In genomic region chr7:29341722-29342121, GRCm38 (mm10) we compare ENCODE assay signal across 10 mouse cellular contexts. TPM values are rescaled to one million over a fixed set of nuclear protein-coding genes. Genes with fewer than 3 reads are reported as not detected.
A peak's percentile ranks its signal among the peaks of the same experiment; 100 is the strongest.
DNase-seq lines count a peak whose midpoint lies in the region; ATAC-seq and TF ChIP-seq lines count a peak whose summit lies in the region.
"Had no signal": no experiment of that assay in that cellular context is flagged by ENCODE, and none has a peak within 500 bp of the region (broad histone marks: within the 10 kb centered on the region; RNA-seq: fewer than 3 reads in every experiment).

No protein-coding gene starts in this region.

- no peak overlapping the region for H3K4me3 ChIP-seq in cerebellum, adult 2 months (replicated peaks; ENCODE audit: insufficient read depth, low read depth, low read length)
- H3K4me3 ChIP-seq in midbrain, embryonic 12.5 days, result no peak overlapping the region
- H3K4me3 ChIP-seq in midbrain, embryonic 14.5 days (replicated peaks; ENCODE audit: low read depth, low read length), result no peak overlapping the region
- H3K4me3 ChIP-seq in liver, embryonic 13.5 days (replicated peaks), result no peak overlapping the region
- no peak overlapping the region for H3K4me3 ChIP-seq in kidney, embryonic 14.5 days (ENCODE audit: low read length)

- peak; percentile 48 to 59 for DNase-seq in cerebellum, postnatal 10 days
- no peak for DNase-seq in cerebellum, adult 2 months
- DNase-seq in midbrain, embryonic 14.5 days, result no peak
- peak; percentile 14 for DNase-seq in fat pad, adult 2 months (ENCODE audit: extremely low read depth, low read depth, low spot score)
- DNase-seq in liver, embryonic 13.5 days, result no peak
- no peak for DNase-seq in embryo, embryonic 10.5 days (ENCODE audit: low spot score)
- DNase-seq: lung, postnatal 14 days had no signal

- no peaks in the 10 kb centered on the region for H3K27me3 ChIP-seq in cerebellum, adult 2 months (ENCODE audit: control insufficient read depth, insufficient read depth, low read length)
- no peaks in the 10 kb centered on the region for H3K27me3 ChIP-seq in midbrain, embryonic 12.5 days
- H3K27me3 ChIP-seq in midbrain, embryonic 14.5 days (ENCODE audit: control insufficient read depth, insufficient read depth, low read length), result no peaks in the 10 kb centered on the region
- H3K27me3 ChIP-seq in liver, embryonic 13.5 days, result no peaks in the 10 kb centered on the region
- peaks cover 14% of the 10 kb centered on the region; the same call in 1 of the 2 replicates for H3K27me3 ChIP-seq in kidney, embryonic 14.5 days (ENCODE audit: control insufficient read depth, insufficient read depth, low read length)
- H3K27me3 ChIP-seq: Patski had no signal

- no peak for TF ChIP-seq POLR2A in cerebellum, adult 2 months (IDR thresholded peaks at IDR 0.05; ENCODE audit: borderline replicate concordance, insufficient read depth, low read length)

- no peaks in the 10 kb centered on the region; the same call in 1 of the 2 replicates for H3K36me3 ChIP-seq in midbrain, embryonic 12.5 days
- peaks cover 9% of the 10 kb centered on the region; the same call in 1 of the 2 replicates for H3K36me3 ChIP-seq in midbrain, embryonic 14.5 days (ENCODE audit: control insufficient read depth, insufficient read depth, low read length)
- no peaks in the 10 kb centered on the region for H3K36me3 ChIP-seq in liver, embryonic 13.5 days
- no peaks in the 10 kb centered on the region; the same call in 1 of the 2 replicates for H3K36me3 ChIP-seq in kidney, embryonic 14.5 days (ENCODE audit: control insufficient read depth, insufficient read depth, low read length)

- H3K4me2 ChIP-seq in midbrain, embryonic 12.5 days (replicated peaks), result no peak overlapping the region
- no peak overlapping the region for H3K4me2 ChIP-seq in midbrain, embryonic 14.5 days (ENCODE audit: low read length)
- H3K4me2 ChIP-seq in liver, embryonic 13.5 days, result peak overlapping the region; percentile 25
- H3K4me2 ChIP-seq in kidney, embryonic 14.5 days (replicated peaks; ENCODE audit: low read depth, low read length), result no peak overlapping the region

- peaks cover 30% of the 10 kb centered on the region for H3K4me1 ChIP-seq in cerebellum, adult 2 months (ENCODE audit: control insufficient read depth, insufficient read depth, low read length)
- peaks cover 23% of the 10 kb centered on the region for H3K4me1 ChIP-seq in midbrain, embryonic 12.5 days
- 0 out of 2 replicates have a peak, but pooled peaks cover 3% of the 10 kb centered on the region for H3K4me1 ChIP-seq in midbrain, embryonic 14.5 days (ENCODE audit: control insufficient read depth, insufficient read depth, low read length)
- H3K4me1 ChIP-seq in liver, embryonic 13.5 days (replicated peaks), result peaks cover 72% of the 10 kb centered on the region
- H3K4me1 ChIP-seq in kidney, embryonic 14.5 days (ENCODE audit: control insufficient read depth, insufficient read depth, low read length), result 0 out of 2 replicates have a peak, but pooled peaks cover 3% of the 10 kb centered on the region

- WGBS in cerebellum, adult 2 months, result 34% methylated on average over 12 of the region's 12 CpGs
- WGBS in midbrain, embryonic 12.5 days, result 79% methylated on average over 12 of the region's 12 CpGs
- 58% methylated on average over 12 of the region's 12 CpGs for WGBS in midbrain, embryonic 14.5 days
- 64% methylated on average over 12 of the region's 12 CpGs for WGBS in liver, embryonic 13.5 days (ENCODE audit: insufficient replicate concordance)
- WGBS in kidney, embryonic 14.5 days, result 74% methylated on average over 12 of the region's 12 CpGs

- no peak overlapping the region for H3K27ac ChIP-seq in cerebellum, adult 2 months (ENCODE audit: insufficient read depth, low read length)
- H3K27ac ChIP-seq in midbrain, embryonic 12.5 days (replicated peaks), result peak overlapping the region; percentile 60; the same call in 1 of the 2 replicates
- no peak overlapping the region for H3K27ac ChIP-seq in midbrain, embryonic 14.5 days (replicated peaks; ENCODE audit: low read depth, low read length)
- H3K27ac ChIP-seq in liver, embryonic 13.5 days, result peak overlapping the region; percentile 91
- H3K27ac ChIP-seq in kidney, embryonic 14.5 days (ENCODE audit: low read depth, low read length), result no peak overlapping the region

- ATAC-seq in midbrain, embryonic 12.5 days (ENCODE audit: low FRiP score, low read depth), result no peak
- no peak for ATAC-seq in midbrain, embryonic 14.5 days (ENCODE audit: low FRiP score, low TSS enrichment)
- no peak for ATAC-seq in liver, embryonic 13.5 days (ENCODE audit: low read depth)
- ATAC-seq in kidney, embryonic 14.5 days (ENCODE audit: low FRiP score, low TSS enrichment), result no peak
- ATAC-seq: Patski had no signal

- H3K9me3 ChIP-seq in midbrain, embryonic 12.5 days, result no peaks in the 10 kb centered on the region
- no peaks in the 10 kb centered on the region for H3K9me3 ChIP-seq in midbrain, embryonic 14.5 days (ENCODE audit: control insufficient read depth, low read length)
- H3K9me3 ChIP-seq in liver, embryonic 13.5 days (replicated peaks), result no peaks in the 10 kb centered on the region
- H3K9me3 ChIP-seq in kidney, embryonic 14.5 days (ENCODE audit: control insufficient read depth, low read length), result no peaks in the 10 kb centered on the region

- no peak for TF ChIP-seq CTCF in cerebellum, adult 2 months (IDR thresholded peaks at IDR 0.05; ENCODE audit: borderline replicate concordance, insufficient read depth, low read depth, low read length)

- no peak overlapping the region for H3K9ac ChIP-seq in midbrain, embryonic 12.5 days (replicated peaks)
- no peak overlapping the region for H3K9ac ChIP-seq in midbrain, embryonic 14.5 days (replicated peaks; ENCODE audit: low read length)
- peak overlapping the region; percentile 7; the same call in 1 of the 2 replicates for H3K9ac ChIP-seq in liver, embryonic 13.5 days
- H3K9ac ChIP-seq in kidney, embryonic 14.5 days (ENCODE audit: low read depth, low read length), result no peak overlapping the region

RNA-seq across cellular contexts. Expression of gene Dpf1, which starts 38.0 kb away (rescaled TPM):
- polyA plus RNA-seq in cerebellum, adult 2 months (2012; rRNA removed), result 28.3 and 29.8 TPM in 2 replicates
- polyA plus RNA-seq in midbrain, embryonic 12.5 days (2016; fragmentation: Nextera tagmentation; extraction: Ambion mirVana), result 115 and 119 TPM in 2 replicates
- polyA plus RNA-seq in midbrain, embryonic 14.5 days (2014; fragmentation: Nextera tagmentation; extraction: Ambion mirVana), result 203 and 214 TPM in 2 replicates
- polyA plus RNA-seq in liver, embryonic 13.5 days (2015; fragmentation: Nextera tagmentation; extraction: Ambion mirVana), result 1.7 and 2.3 TPM in 2 replicates
- polyA plus RNA-seq in kidney, embryonic 14.5 days (2014; fragmentation: Nextera tagmentation; extraction: Ambion mirVana), result 4.5 and 5.5 TPM in 2 replicates

RNA-seq across cellular contexts. Expression of gene Ppp1r14a, which starts 52.6 kb away (rescaled TPM):
- 81.8 and 99.7 TPM in 2 replicates for polyA plus RNA-seq in cerebellum, adult 2 months (2012; rRNA removed)
- polyA plus RNA-seq in midbrain, embryonic 12.5 days (2016; fragmentation: Nextera tagmentation; extraction: Ambion mirVana), result 19.2 and 20.0 TPM in 2 replicates
- polyA plus RNA-seq in midbrain, embryonic 14.5 days (2014; fragmentation: Nextera tagmentation; extraction: Ambion mirVana), result 0.94 and 3.9 TPM in 2 replicates
- 3.2 and 3.6 TPM in 2 replicates for polyA plus RNA-seq in liver, embryonic 13.5 days (2015; fragmentation: Nextera tagmentation; extraction: Ambion mirVana)
- 19.3 and 27.7 TPM in 2 replicates for polyA plus RNA-seq in kidney, embryonic 14.5 days (2014; fragmentation: Nextera tagmentation; extraction: Ambion mirVana)

Comparison
In these comparisons a context has a peak if more than half of its experiments do, and no peak if none do; other contexts are left out.
1. DNase-seq: peak in cerebellum, postnatal 10 days (2 of 2) and fat pad, adult 2 months (single experiment); none in cerebellum, adult 2 months (0 of 2), midbrain, embryonic 14.5 days (single experiment), liver, embryonic 13.5 days (single experiment) and embryo, embryonic 10.5 days (single experiment).
2. H3K27ac ChIP-seq: peak in midbrain, embryonic 12.5 days (single experiment) and liver, embryonic 13.5 days (single experiment); none in cerebellum, adult 2 months (single experiment), midbrain, embryonic 14.5 days (single experiment) and kidney, embryonic 14.5 days (single experiment).